Mouse (Mus musculus) ES-E14 (cell line): ENCODE measurements around the gene Ceacam15. TPM values are rescaled to one million over a fixed set of nuclear protein-coding genes. Genes with fewer than 3 reads are reported as not detected.
"Not testable (repeated sequence)": the region's sequence is repeated elsewhere in the genome, so short reads cannot be mapped to it uniquely, and the experiment has no call there.

Source experiments
- DNase-seq: peaks from one replicate; pipeline ENCODE4 v3.0.0-alpha.2; 2013; ENCODE audit warnings: low read depth, low spot score
- H3K27ac ChIP-seq: 2 replicates; pipeline ENCODE4 v1.5.1; 2012; ENCODE audit warnings: low read depth, mild to moderate bottlenecking, low read length, moderate library complexity, mixed read lengths; ENCODE audit not compliant: poor library complexity, insufficient read depth, severe bottlenecking
- H3K36me3 ChIP-seq: 2 replicates; pipeline ENCODE4 v1.6.1; 2012; ENCODE audit warnings: mild to moderate bottlenecking, low read length, moderate library complexity, mixed read lengths; ENCODE audit not compliant: control insufficient read depth, poor library complexity, insufficient read depth, severe bottlenecking
- H3K4me1 ChIP-seq, 2 experiments: fragments of 150-350 bp in 1 of 2; sonication (generic) in 1 of 2; 2 replicates each; pipeline ENCODE4 v1.6.1; 2012; ENCODE audit warnings: low read length in 2 of 2, mild to moderate bottlenecking in 1 of 2, mixed read lengths in 1 of 2; ENCODE audit not compliant: control insufficient read depth in 2 of 2, insufficient read depth in 2 of 2, poor library complexity in 1 of 2
- H3K4me3 ChIP-seq, 2 experiments: fragments of 150-350 bp in 1 of 2; sonication (generic) in 1 of 2; 2 replicates each; pipeline ENCODE4 v1.5.1; 2012; ENCODE audit warnings: low read length in 2 of 2, low read depth in 1 of 2, mild to moderate bottlenecking in 1 of 2, mixed read lengths in 1 of 2; ENCODE audit not compliant: insufficient read depth in 1 of 2, poor library complexity in 1 of 2, severe bottlenecking in 1 of 2
- H3K9ac ChIP-seq: 2 replicates; pipeline ENCODE4 v1.6.1; 2012; ENCODE audit warnings: low read depth, mild to moderate bottlenecking, low read length, mixed read lengths; ENCODE audit not compliant: poor library complexity, insufficient read depth, severe bottlenecking
- H3K9me3 ChIP-seq: fragments of 150-350 bp; sonication (generic); 2 replicates; pipeline ENCODE4 v1.6.1; 2012; ENCODE audit warnings: low read depth, mild to moderate bottlenecking, low read length; ENCODE audit not compliant: control insufficient read depth, insufficient read depth
- CHD2 ChIP-seq: IDR thresholded peaks from 2 replicates; pipeline ENCODE4 v1.6.1; 2014; ENCODE audit warnings: mild to moderate bottlenecking, low read depth, low read length, inconsistent platforms
- HCFC1 ChIP-seq: IDR thresholded peaks from 2 replicates; pipeline ENCODE4 v1.6.1; 2012; ENCODE audit warnings: low read length, inconsistent platforms, borderline replicate concordance; ENCODE audit not compliant: insufficient read depth
- MAFK ChIP-seq: IDR thresholded peaks from 2 replicates; pipeline ENCODE4 v1.6.1; 2014; ENCODE audit warnings: mild to moderate bottlenecking, low read depth, low read length, inconsistent platforms; ENCODE audit not compliant: insufficient read depth
- ZC3H11A ChIP-seq: IDR thresholded peaks from 2 replicates; pipeline ENCODE4 v1.6.1; 2012; ENCODE audit warnings: low read depth, mild to moderate bottlenecking, inconsistent platforms, low read length, borderline replicate concordance
- ZNF384 ChIP-seq: IDR thresholded peaks from 2 replicates; pipeline ENCODE4 v1.6.1; 2012; ENCODE audit warnings: low read depth, low read length, inconsistent platforms
- in situ Hi-C, 2 experiments: fragments of 600-800 bp; cut with MboI; formaldehyde crosslinking; loops; one replicate each; pipeline ENCODE4 v1.15.1; 2025; ENCODE audit warnings: low sequenced_read_pairs in 2 of 2, inconsistent platforms in 1 of 2; ENCODE audit not compliant: unreplicated experiment in 2 of 2
- total RNA-seq: library from RNA; depleted of rRNA; stranded (reverse); fragments of 300-350 nt; gene quantifications from 2 replicates; pipeline ENCODE4 v1.2.3, GENCODE M21; 2012

Ceacam15 gene
- total RNA-seq, 1 experiment: not detected

DNA sequence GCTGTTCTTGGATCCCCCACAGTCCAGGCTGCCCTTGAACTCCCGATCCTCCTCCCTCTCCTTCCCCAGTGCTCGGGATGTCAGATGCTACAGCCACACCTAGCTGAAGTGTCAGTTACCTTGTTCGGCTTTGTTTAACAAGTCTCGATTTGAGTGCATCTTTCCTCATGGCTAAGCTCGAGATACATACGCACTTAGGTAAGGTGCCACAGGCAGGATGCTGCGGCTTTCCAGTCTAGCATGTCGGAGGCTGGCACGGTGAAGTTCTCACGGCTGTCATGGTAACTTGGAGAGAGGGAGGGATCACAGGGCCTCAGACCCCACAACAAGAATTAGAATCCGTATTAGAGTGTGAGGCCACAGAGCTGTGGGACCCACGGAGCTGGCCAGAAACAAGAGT, 31.2 kb downstream of the Ceacam15 start:
- DNase-seq: no peak
- no peaks in the 10 kb centered on the region for H3K9me3 ChIP-seq
- H3K9ac ChIP-seq: no peak overlapping the region
- no peaks in the 10 kb centered on the region for H3K36me3 ChIP-seq
- H3K4me1 ChIP-seq: peaks cover 2 to 5% of the 10 kb centered on the region in 2 experiments; a peak in 2 of 4 replicates
- no peak overlapping the region for H3K27ac ChIP-seq
- TF ChIP-seq CHD2 (no peak), HCFC1 (no peak)
- in situ Hi-C loops: no loop called here
- H3K4me3 ChIP-seq: no peak overlapping the region

- H3K4me1 ChIP-seq, H3K9me3 ChIP-seq, in situ Hi-C loops: not testable (repeated sequence)
Observed at GRCm38 (mm10) chr7:16643106-16643505, 32.4 kb downstream of the Ceacam15 start.

GRCm38 (mm10) chr7:16639028-16639427, 36.5 kb downstream of the Ceacam15 start:
- TF ChIP-seq HCFC1 (no peak), ZC3H11A (no peak), ZNF384 (no peak), CHD2 (no peak), MAFK (no peak)
- Histone ChIP-seq H3K4me1 (no peaks in the 10 kb centered on the region), H3K9me3 (no peaks in the 10 kb centered on the region), H3K9ac (no peak overlapping the region), H3K36me3 (no peaks in the 10 kb centered on the region), H3K27ac (no peak overlapping the region), H3K4me3 (no peak overlapping the region)
- DNase-seq: no peak
- in situ Hi-C loops: no loop called here

More at GRCm38 (mm10) chr7:16643106-16643505, 32.4 kb downstream of the Ceacam15 start:
- H3K4me3 ChIP-seq, H3K9ac ChIP-seq, DNase-seq, H3K36me3 ChIP-seq, H3K27ac ChIP-seq: not testable (repeated sequence)

GRCm38 (mm10) chr7:16635116-16635515, 40.4 kb downstream of the Ceacam15 start:
- in situ Hi-C loops: no loop called here

GRCm38 (mm10) chr7:16633913-16634312, 41.6 kb downstream of the Ceacam15 start:
- H3K4me3 ChIP-seq, H3K4me1 ChIP-seq, H3K27ac ChIP-seq, H3K36me3 ChIP-seq, DNase-seq, H3K9ac ChIP-seq, H3K9me3 ChIP-seq: not testable (repeated sequence)
- in situ Hi-C loops: loop anchor here in 1 of 2 experiments (5.0 kb wide), 1 partner anchor 58 kb away; no protein-coding TSS in a partner anchor

More at GRCm38 (mm10) chr7:16635116-16635515, 40.4 kb downstream of the Ceacam15 start:
- no peak for DNase-seq
- TF ChIP-seq ZNF384 (no peak), ZC3H11A (no peak), HCFC1 (no peak), MAFK (no peak), CHD2 (no peak)
- Histone ChIP-seq H3K9ac (no peak overlapping the region), H3K9me3 (no peaks in the 10 kb centered on the region), H3K4me3 (no peak overlapping the region), H3K4me1 (no peaks in the 10 kb centered on the region), H3K36me3 (no peaks in the 10 kb centered on the region), H3K27ac (no peak overlapping the region)
